Mouse (Mus musculus) myocyte (in vitro differentiated cells): ENCODE measurements around the gene Cryzl2. TPM values are rescaled to one million over a fixed set of nuclear protein-coding genes. Genes with fewer than 3 reads are reported as not detected.

Experiments
- H3K27me3 ChIP-seq: one replicate; pipeline ENCODE4 v1.6.1; 2011; ENCODE audit not compliant: control insufficient read depth, insufficient read depth, insufficient read length
- H3K36me3 ChIP-seq: one replicate; pipeline ENCODE4 v1.6.1; 2011; ENCODE audit not compliant: control insufficient read depth, insufficient read depth
- H3K4me2 ChIP-seq: one replicate; pipeline ENCODE4 v1.6.1; 2011; ENCODE audit warnings: low read depth, control low read depth
- H3K4me3 ChIP-seq: one replicate; pipeline ENCODE4 v1.5.1; 2011; ENCODE audit warnings: mild to moderate bottlenecking, control low read depth, moderate library complexity
- H3K79me2 ChIP-seq: one replicate; pipeline ENCODE4 v1.6.1; 2011; ENCODE audit not compliant: control insufficient read depth, insufficient read depth
- H3ac ChIP-seq: one replicate; pipeline ENCODE4 v1.6.1; 2011; ENCODE audit not compliant: control insufficient read depth, insufficient read length
- CEBPB ChIP-seq: IDR thresholded peaks from 2 replicates; pipeline ENCODE4 v1.6.1; 2011; ENCODE audit warnings: mild to moderate bottlenecking, moderate library complexity; ENCODE audit not compliant: poor library complexity, insufficient read depth, severe bottlenecking
- E2F4 ChIP-seq: IDR thresholded peaks from one replicate; pipeline ENCODE4 v1.6.1; 2011; ENCODE audit warnings: mild to moderate bottlenecking, control low read depth, moderate library complexity; ENCODE audit not compliant: insufficient read depth
- MAX ChIP-seq: IDR thresholded peaks from one replicate; pipeline ENCODE4 v1.6.1; 2011; ENCODE audit warnings: low read depth, mild to moderate bottlenecking, control low read depth
- MYOD1 ChIP-seq, 3 experiments: IDR thresholded peaks; one replicate each; pipeline ENCODE4 v1.6.1; 2011; ENCODE audit warnings: control low read depth in 2 of 3, low read depth in 2 of 3, mild to moderate bottlenecking in 2 of 3, moderate library complexity in 1 of 3; ENCODE audit not compliant: insufficient read length in 2 of 3, control insufficient read depth in 1 of 3
- MYOG ChIP-seq, 3 experiments: IDR thresholded peaks; one replicate each; pipeline ENCODE4 v1.6.1; 2011; ENCODE audit warnings: control low read depth in 2 of 3, low read depth in 2 of 3, mild to moderate bottlenecking in 2 of 3; ENCODE audit not compliant: insufficient read length in 2 of 3, control insufficient read depth in 1 of 3, insufficient read depth in 1 of 3
- POLR2A ChIP-seq: IDR thresholded peaks from one replicate; pipeline ENCODE4 v1.6.1; 2011; ENCODE audit warnings: low read depth, mild to moderate bottlenecking, control low read depth, moderate library complexity; ENCODE audit not compliant: insufficient read length
- POLR2AphosphoS2 ChIP-seq: IDR thresholded peaks from one replicate; pipeline ENCODE4 v1.6.1; 2011; ENCODE audit warnings: low read depth, control low read depth; ENCODE audit not compliant: insufficient read length
- REST ChIP-seq: IDR thresholded peaks from one replicate; pipeline ENCODE4 v1.6.1; 2011; ENCODE audit warnings: mild to moderate bottlenecking, control low read depth, moderate library complexity; ENCODE audit not compliant: insufficient read depth, insufficient read length
- SRF ChIP-seq: IDR thresholded peaks from one replicate; pipeline ENCODE4 v1.6.1; 2011; ENCODE audit warnings: low read depth; ENCODE audit not compliant: control insufficient read depth, insufficient read length
- TCF12 ChIP-seq: IDR thresholded peaks from one replicate; pipeline ENCODE4 v1.6.1; 2011; ENCODE audit warnings: mild to moderate bottlenecking, control low read depth; ENCODE audit not compliant: poor library complexity, insufficient read depth, severe bottlenecking
- TCF3 ChIP-seq: IDR thresholded peaks from one replicate; pipeline ENCODE4 v1.6.1; 2011; ENCODE audit warnings: low read depth, control low read depth; ENCODE audit not compliant: insufficient read length
- USF1 ChIP-seq: IDR thresholded peaks from one replicate; pipeline ENCODE4 v1.6.1; 2011; ENCODE audit warnings: low read depth, mild to moderate bottlenecking, control low read depth, moderate library complexity
- polyA plus RNA-seq: library from polyadenylated mRNA; unstranded; fragments of >200 nt; fragmentation: generic; extraction: Trizol; gene quantifications from one replicate; pipeline ENCODE4 v1.2.1, GENCODE M21; 2012; ENCODE audit warnings: missing spikeins

Cryzl2 gene
- polyA plus RNA-seq: 0.12 TPM

- TF ChIP-seq POLR2A (no peak), E2F4 (no peak), TCF3 (no peak), MAX (no peak), CEBPB (no peak)
- Histone ChIP-seq H3K79me2 (no peaks in the 10 kb centered on the region), H3K27me3 (no peaks in the 10 kb centered on the region), H3K36me3 (no peaks in the 10 kb centered on the region), H3K4me3 (no peak within 1 kb of the TSS), H3ac (no peak within 1 kb of the TSS), H3K4me2 (no peak within 1 kb of the TSS)
Measured at GRCm38 (mm10) chr1:157458421-157459208, at the start of gene Cryzl2. Cryzl2 (plus strand) TSS chr1:157458577.

DNA sequence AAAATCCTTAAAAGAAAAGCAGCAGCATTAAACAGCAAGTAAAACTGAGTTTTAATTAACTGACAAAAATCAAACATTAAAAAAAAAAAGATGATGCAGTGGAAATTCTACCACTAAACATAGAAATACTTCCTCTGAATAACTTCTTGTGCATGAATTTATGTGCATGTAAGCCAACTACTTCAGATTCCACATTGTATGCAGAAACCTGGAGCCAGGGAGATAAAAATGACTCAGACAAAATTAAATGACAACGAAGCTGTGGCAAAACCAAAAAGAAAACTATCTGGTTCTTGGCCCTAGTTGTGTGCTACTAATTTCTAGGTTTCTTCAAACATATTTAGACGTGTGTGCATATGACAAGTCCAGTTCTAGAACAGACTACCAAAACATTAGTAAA lies 48.7 kb upstream of the Cryzl2 start:
- no peaks in the 10 kb centered on the region for H3K27me3 ChIP-seq
- H3K4me2 ChIP-seq: peak overlapping the region; percentile 93
- no peaks in the 10 kb centered on the region for H3K36me3 ChIP-seq
- no peak overlapping the region for H3K4me3 ChIP-seq
- TF ChIP-seq MYOD1 (IDR thresholded peaks at IDR 0.05; ENCODE audit: control insufficient read depth in 1 of 3, insufficient read length in 2 of 3, low read depth in 2 of 3) (no peak), POLR2AphosphoS2 (no peak), REST (no peak), MYOG (IDR thresholded peaks at IDR 0.05; ENCODE audit: control insufficient read depth in 1 of 3, insufficient read depth in 1 of 3, insufficient read length in 2 of 3, low read depth in 2 of 3) (no peak), TCF3 (no peak), E2F4 (no peak), TCF12 (no peak), USF1 (no peak), CEBPB (no peak), POLR2A (no peak), MAX (no peak), SRF (no peak)
- H3ac ChIP-seq: no peak overlapping the region
- peaks cover 63% of the 10 kb centered on the region for H3K79me2 ChIP-seq

- peak overlapping the region; percentile 93 for H3K4me2 ChIP-seq
- H3K27me3 ChIP-seq: no peaks in the 10 kb centered on the region
- H3ac ChIP-seq: peak overlapping the region; percentile 28
- peak overlapping the region; percentile 35 for H3K4me3 ChIP-seq
- no peaks in the 10 kb centered on the region for H3K36me3 ChIP-seq
- peaks cover 61% of the 10 kb centered on the region for H3K79me2 ChIP-seq
- no peak for TF ChIP-seq SRF
- no peak for TF ChIP-seq TCF12
- TF ChIP-seq MYOD1 (IDR thresholded peaks at IDR 0.05; ENCODE audit: control insufficient read depth in 1 of 3, insufficient read length in 2 of 3, low read depth in 2 of 3): no peak
- no peak for TF ChIP-seq MYOG (IDR thresholded peaks at IDR 0.05; ENCODE audit: control insufficient read depth in 1 of 3, insufficient read depth in 1 of 3, insufficient read length in 2 of 3, low read depth in 2 of 3)
- TF ChIP-seq MAX: no peak
- no peak for TF ChIP-seq CEBPB
- TF ChIP-seq POLR2AphosphoS2: no peak
- no peak for TF ChIP-seq TCF3
- no peak for TF ChIP-seq REST
- no peak for TF ChIP-seq USF1
- no peak for TF ChIP-seq POLR2A
- no peak for TF ChIP-seq E2F4
Measured at GRCm38 (mm10) chr1:157410937-157411336, 47.4 kb upstream of the Cryzl2 start.

GRCm38 (mm10) chr1:157411341-157411710 lies 47.1 kb upstream of the Cryzl2 start:
- no peaks in the 10 kb centered on the region for H3K36me3 ChIP-seq
- H3K4me3 ChIP-seq: peak overlapping the region; percentile 35
- peak overlapping the region; percentile 93 for H3K4me2 ChIP-seq
- peak overlapping the region; percentile 28 for H3ac ChIP-seq
- TF ChIP-seq CEBPB: no peak
- no peak for TF ChIP-seq SRF
- no peak for TF ChIP-seq TCF3
- TF ChIP-seq MYOD1 (IDR thresholded peaks at IDR 0.05; ENCODE audit: control insufficient read depth in 1 of 3, insufficient read length in 2 of 3, low read depth in 2 of 3): no peak
- TF ChIP-seq REST: no peak
- TF ChIP-seq POLR2A: no peak
- no peak for TF ChIP-seq E2F4
- no peak for TF ChIP-seq MAX
- no peak for TF ChIP-seq POLR2AphosphoS2
- TF ChIP-seq TCF12: no peak
- no peak for TF ChIP-seq USF1
- TF ChIP-seq MYOG (IDR thresholded peaks at IDR 0.05; ENCODE audit: control insufficient read depth in 1 of 3, insufficient read depth in 1 of 3, insufficient read length in 2 of 3, low read depth in 2 of 3): no peak
- H3K79me2 ChIP-seq: peaks cover 58% of the 10 kb centered on the region
- H3K27me3 ChIP-seq: no peaks in the 10 kb centered on the region
